Mouse (Mus musculus) splenic B cell, adult 2 months (primary cell): ENCODE results near the gene Kif22.

ENCODE experiments used
- DNase-seq: peaks from one replicate; pipeline ENCODE4 v3.0.0-alpha.2; 2011; ENCODE audit warnings: low read depth, low spot score
- H3K27me3 ChIP-seq: 2 replicates; pipeline ENCODE4 v1.6.1; 2012; ENCODE audit warnings: mild to moderate bottlenecking, low read length, moderate library complexity, mixed read lengths; ENCODE audit not compliant: control insufficient read depth, poor library complexity, insufficient read depth, severe bottlenecking
- H3K36me3 ChIP-seq: 2 replicates; pipeline ENCODE4 v1.6.1; 2012; ENCODE audit warnings: mild to moderate bottlenecking, low read length, moderate library complexity, mixed read lengths; ENCODE audit not compliant: control insufficient read depth, poor library complexity, insufficient read depth, severe bottlenecking

Kif22 gene

GRCm38 (mm10) chr7:127023896-127024690 lies 18.2 kb downstream of the Kif22 start:
- no peak for DNase-seq
- no peaks in the 10 kb centered on the region for H3K27me3 ChIP-seq
- peaks cover 8% of the 10 kb centered on the region for H3K36me3 ChIP-seq

GRCm38 (mm10) chr7:127023272-127023691 lies 19.0 kb downstream of the Kif22 start:
- peaks cover 8% of the 10 kb centered on the region for H3K36me3 ChIP-seq
- H3K27me3 ChIP-seq = no peaks in the 10 kb centered on the region
- no peak for DNase-seq

- DNase-seq = no peak
Observed at GRCm38 (mm10) chr7:127022528-127023271, 19.6 kb downstream of the Kif22 start.

GRCm38 (mm10) chr7:127021563-127022527 lies 20.4 kb downstream of the Kif22 start:
- Histone ChIP-seq H3K36me3 (peaks cover 8% of the 10 kb centered on the region), H3K27me3 (no peaks in the 10 kb centered on the region)
- DNase-seq = no peak

More at GRCm38 (mm10) chr7:127022528-127023271, 19.6 kb downstream of the Kif22 start:
- H3K27me3 ChIP-seq = no peaks in the 10 kb centered on the region
- H3K36me3 ChIP-seq = peaks cover 8% of the 10 kb centered on the region

GRCm38 (mm10) chr7:127020901-127021562 lies 21.2 kb downstream of the Kif22 start, which contains the start of the genes Gm42742 and Prrt2:
TSS of gene Gm42742 (minus strand) at chr7:127021097.
TSS of gene Prrt2 (minus strand) at chr7:127021211.
- H3K27me3 ChIP-seq = no peaks in the 10 kb centered on the region
- peak; percentile 37 for DNase-seq
- peaks cover 8% of the 10 kb centered on the region for H3K36me3 ChIP-seq

GRCm38 (mm10) chr7:127020491-127020890 lies 21.8 kb downstream of the Kif22 start:
- Histone ChIP-seq H3K36me3 (peaks cover 8% of the 10 kb centered on the region), H3K27me3 (no peaks in the 10 kb centered on the region)
- no peak for DNase-seq

- no peak for DNase-seq
- H3K27me3 ChIP-seq = no peaks in the 10 kb centered on the region
- peaks cover 8% of the 10 kb centered on the region for H3K36me3 ChIP-seq
Observed at GRCm38 (mm10) chr7:127020031-127020430, 22.2 kb downstream of the Kif22 start.

- DNase-seq = no peak
- Histone ChIP-seq H3K36me3 (peaks cover 8% of the 10 kb centered on the region), H3K27me3 (no peaks in the 10 kb centered on the region)
Observed at GRCm38 (mm10) chr7:127019306-127019960, 22.8 kb downstream of the Kif22 start.

- peaks cover 2% of the 10 kb centered on the region for H3K36me3 ChIP-seq
- no peaks in the 10 kb centered on the region for H3K27me3 ChIP-seq
- DNase-seq = no peak
Observed at GRCm38 (mm10) chr7:127018416-127019305, 23.6 kb downstream of the Kif22 start.

- no peak for DNase-seq
- Histone ChIP-seq H3K36me3 (no peaks in the 10 kb centered on the region; the same call in 1 of the 2 replicates), H3K27me3 (no peaks in the 10 kb centered on the region)
Observed at GRCm38 (mm10) chr7:127017950-127018345, 24.3 kb downstream of the Kif22 start.

GRCm38 (mm10) chr7:127016971-127017949 lies 25.0 kb downstream of the Kif22 start, which contains the start of gene Pagr1a:
TSS of gene Pagr1a (minus strand) at chr7:127017352.
- Histone ChIP-seq H3K27me3 (no peaks in the 10 kb centered on the region), H3K36me3 (no peaks in the 10 kb centered on the region; the same call in 1 of the 2 replicates)

GRCm38 (mm10) chr7:127016486-127016938 lies 25.8 kb downstream of the Kif22 start:
- no peak for DNase-seq
- no peaks in the 10 kb centered on the region for H3K27me3 ChIP-seq
- no peaks in the 10 kb centered on the region; the same call in 1 of the 2 replicates for H3K36me3 ChIP-seq

More at GRCm38 (mm10) chr7:127016971-127017949, 25.0 kb downstream of the Kif22 start, which contains the start of gene Pagr1a:
- DNase-seq = peak; percentile 100
